Mouse (Mus musculus) mouse embryonic stem cell (cell line): ENCODE measurements around the gene Gpc6.

Experiments used
- in situ Hi-C, 2 experiments: fragments of 300-500 bp; cut with MboI; formaldehyde crosslinking; loops; 1 replicate in 1 of 2; 3 replicates in 1 of 2; pipeline ENCODE4 v1.14.3; 2019 to 2020; ENCODE audit warnings: low sequenced_read_pairs in 2 of 2, low pct_unique_long_range_greater_than_20kb in 1 of 2, mixed read lengths in 1 of 2; ENCODE audit not compliant: unreplicated experiment in 1 of 2

Gpc6 gene

DNA sequence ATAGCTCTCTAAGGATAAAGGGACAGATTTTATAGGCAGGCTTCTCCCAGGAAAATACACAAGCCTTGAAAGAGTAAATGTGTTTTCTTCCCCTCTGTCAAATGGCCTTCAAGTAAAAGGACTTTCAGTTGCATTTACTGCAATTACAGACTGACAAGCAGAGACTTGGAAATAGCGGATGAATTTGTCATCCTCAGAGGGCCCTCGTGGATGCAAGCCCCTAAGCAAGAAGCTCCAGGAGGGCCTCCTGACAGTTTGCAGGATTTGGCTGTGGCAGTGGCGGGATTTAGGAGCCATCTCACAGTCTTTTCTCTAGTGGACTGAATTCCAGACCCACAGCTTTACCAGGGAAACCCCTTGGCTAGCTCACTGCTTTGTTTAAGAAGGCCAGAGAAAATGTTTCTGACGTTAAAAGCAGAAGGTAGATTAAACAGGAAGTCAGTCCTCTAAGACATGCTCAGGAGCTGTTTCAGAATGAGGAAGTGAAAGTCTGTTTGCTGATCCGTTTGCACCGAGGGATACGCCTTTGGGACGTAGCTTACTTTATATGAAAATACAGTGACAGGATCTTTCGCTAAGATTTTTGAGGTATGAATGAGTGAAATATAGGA, 700.1 kb downstream of the Gpc6 start:
- in situ Hi-C loops, result no loop called here

DNA sequence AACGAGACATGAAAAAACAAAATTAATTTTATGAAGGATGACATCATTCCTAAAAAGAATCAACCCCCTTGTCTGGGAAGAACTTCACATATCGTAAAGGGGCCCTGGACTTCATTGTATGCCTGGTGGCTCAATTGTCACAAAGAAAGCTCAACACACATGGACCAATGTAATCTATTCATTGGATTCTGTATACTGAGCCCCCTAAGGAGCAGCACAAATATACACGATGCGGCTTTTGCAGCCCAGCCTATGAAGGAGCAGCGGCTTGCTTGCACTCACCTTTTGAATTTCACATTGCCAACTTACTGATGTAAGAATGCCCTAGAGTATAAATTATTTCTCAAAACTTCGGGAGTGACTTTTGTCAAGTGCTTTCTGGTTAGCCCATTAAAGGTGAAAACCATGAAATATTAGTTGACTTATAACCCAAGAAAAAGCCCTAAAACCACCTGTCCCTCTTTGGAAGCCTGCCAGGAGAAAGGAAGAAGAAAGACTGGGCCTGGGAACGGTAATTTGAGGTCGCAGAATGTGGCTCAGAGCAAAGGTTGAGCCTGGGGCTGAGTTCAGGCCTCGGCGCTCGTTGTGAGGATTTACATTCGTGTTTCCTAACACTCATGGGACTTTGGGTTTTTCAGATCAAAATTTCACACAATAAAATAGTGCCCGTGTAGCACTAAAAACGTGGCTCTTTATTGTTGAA, 709.3 kb downstream of the Gpc6 start:
- in situ Hi-C loops, result no loop called here

DNA sequence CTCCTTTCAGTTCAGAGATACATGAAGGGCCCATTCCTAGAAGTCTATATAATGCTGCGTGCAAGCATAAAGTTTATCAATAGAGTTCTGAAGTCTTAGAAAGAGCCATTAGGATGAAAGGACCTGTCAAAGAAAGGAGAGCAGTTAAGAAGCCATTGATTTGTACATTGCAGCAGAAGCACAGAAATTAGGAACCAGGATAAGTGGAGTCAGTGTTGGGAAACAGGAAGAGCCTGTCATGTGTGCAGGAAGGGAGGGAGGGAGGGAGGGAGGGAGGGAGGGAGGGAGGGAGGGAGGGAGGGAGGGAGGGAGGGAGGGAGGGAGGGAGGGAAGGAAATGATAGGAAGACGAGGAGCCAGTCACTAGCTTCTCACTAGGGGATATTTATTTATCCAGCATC, 716.7 kb downstream of the Gpc6 start:
- in situ Hi-C loops, result no loop called here

DNA sequence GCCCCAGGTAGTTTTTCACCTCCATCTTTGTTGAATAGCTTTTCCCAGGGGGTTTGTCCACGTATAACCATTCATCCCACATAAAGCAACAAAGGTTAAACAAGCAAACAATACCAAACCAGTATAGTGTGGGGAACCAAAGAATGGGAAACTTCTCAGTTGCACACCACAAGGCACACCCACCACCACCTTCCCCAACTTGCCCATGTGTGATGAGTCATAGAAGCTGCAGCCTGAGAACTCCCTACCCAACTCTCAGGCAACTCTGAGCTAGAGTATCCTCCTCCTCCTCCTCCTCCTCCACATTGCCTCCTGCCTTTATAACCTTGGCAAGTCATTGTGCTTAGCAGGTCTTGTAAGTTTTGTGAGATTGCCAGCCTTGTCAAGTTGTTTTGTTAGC, 718.0 kb downstream of the Gpc6 start:
- in situ Hi-C loops, result no loop called here

DNA sequence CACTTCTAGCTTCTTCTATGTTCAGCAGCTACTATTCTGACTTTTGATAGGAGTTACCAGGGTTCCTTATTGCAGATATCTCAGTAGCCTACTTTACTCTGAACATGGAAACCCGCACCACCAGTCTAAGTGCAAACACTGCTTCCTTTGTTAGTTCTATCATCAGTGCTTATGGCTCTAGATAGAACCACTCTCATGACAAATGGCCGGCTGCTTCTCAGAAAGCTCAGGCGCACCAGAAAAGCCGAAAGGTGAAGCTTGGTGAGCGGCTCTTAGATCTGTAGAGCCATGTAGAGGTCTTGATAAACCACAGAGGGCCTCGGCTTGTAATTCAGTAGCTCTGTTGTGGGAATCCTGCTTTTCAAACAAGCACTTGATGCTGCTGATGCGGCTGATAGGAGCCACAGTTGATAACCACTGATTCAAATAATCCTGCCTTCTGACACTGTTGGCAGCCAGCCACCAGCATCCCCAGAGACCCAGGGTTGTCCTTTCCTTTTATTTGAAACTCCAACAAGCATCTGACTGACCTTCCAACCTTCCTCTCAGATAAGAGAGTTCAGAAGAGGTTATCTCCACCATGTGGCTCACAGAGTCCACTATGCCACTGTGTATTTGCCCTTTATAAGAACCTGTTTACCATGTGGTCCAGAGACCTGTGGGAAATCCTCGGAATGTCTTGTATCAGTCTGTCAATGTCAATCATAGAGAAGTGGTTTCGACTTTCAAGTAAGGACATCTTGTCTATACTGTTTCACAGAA, 723.3 kb downstream of the Gpc6 start:
- in situ Hi-C loops, result no loop called here

DNA sequence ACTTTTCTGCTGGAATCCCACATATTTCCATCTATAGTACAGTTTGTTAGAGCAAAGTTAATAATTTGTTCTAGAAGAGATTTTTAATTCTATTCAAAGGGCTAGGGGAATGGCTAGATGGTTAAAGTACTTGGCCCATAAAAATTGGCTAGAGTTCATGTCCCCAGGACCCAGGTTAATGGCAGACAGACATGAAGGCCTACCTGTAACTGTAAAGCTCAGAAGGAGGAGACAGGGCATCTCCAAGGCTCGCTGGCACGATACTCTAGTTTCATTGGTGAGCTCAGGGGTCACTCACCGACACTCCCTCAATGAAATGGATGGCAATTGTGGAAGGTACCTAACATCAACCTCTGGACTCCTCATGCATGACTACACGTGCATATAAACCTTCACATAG, 725.0 kb downstream of the Gpc6 start:
- in situ Hi-C loops, result no loop called here

DNA sequence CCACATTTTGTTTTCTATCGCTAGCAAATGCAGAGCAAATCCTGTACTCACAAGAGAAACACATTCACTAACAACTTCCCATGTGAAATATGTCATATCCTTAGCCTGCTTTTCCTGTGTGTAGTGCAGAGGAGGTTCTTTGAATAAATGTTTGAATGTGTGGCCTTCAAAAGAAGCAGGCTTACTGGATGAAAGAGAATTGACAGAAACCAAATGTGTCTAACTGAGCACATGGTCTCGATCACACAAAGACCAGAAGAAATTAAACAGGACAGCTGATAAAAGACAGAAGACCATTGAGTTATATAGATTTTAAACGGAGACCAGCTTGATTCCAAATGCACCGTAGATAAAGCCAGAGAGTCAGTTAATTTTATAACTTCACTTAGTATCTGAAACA, 726.2 kb downstream of the Gpc6 start:
- in situ Hi-C loops, result no loop called here

DNA sequence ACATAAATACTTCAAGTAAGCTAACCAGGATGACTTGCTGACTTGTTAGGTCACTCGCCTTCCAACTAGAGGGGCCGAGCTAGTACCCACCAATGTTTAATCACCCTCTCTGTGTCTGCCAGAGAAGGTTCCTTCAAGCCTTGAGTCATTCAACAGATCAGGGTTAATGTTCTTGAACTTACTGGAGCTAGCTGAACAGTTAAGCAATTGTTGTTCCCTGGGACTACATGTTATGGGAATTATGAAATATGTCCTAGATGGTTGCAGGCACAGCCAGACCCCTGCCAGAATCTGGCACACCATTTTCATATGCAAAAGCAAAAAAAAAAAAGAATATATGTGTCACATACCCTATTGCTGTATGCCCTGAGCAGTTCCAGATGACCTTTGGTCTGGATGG, 726.8 kb downstream of the Gpc6 start:
- in situ Hi-C loops, result no loop called here

DNA sequence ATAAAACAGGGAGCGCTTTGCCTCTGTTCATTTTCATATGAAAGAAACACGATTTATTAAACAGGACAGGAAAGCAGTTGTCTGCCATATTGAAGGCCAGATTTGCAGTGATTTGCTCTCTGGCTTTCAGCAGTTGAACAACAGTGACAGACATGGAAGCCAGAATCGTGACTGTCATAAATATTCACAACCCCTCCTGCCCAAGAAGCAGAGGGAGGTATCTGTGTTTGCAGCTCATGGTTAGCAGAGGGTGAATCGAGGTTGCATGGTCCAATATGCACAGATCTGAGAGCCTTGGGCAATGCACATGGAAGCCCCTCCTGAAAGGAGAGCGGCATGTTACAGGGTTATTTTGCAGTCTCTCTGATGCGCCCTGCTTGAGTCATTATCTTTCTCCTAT, 730.3 kb downstream of the Gpc6 start:
- in situ Hi-C loops, result no loop called here

DNA sequence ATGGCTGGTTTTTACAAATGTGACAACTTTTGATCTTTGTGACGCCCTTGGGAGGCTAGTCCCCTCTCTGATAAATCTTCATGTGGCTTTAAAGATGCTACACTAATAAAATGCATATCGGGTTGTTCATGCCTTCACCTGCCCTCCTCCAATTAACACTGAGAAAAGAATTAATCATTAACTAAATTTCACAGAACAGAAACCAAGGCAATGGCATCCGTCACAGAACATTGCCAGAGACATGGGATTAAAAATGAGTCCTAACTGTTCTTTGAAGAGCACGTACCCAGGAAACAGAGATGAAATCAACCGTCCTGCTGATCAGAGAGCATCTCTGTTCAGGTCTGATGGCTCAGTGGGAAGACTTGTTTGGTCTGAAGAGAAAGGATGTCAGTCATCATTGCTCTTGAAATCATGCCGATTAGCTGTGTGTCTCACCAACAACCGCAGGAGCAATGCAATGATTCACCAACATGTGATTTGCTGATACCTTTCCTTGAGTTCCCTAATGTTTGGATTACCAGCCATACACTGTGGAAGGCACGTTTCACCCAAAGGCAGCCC, 734.2 kb downstream of the Gpc6 start:
- in situ Hi-C loops, result no loop called here

DNA sequence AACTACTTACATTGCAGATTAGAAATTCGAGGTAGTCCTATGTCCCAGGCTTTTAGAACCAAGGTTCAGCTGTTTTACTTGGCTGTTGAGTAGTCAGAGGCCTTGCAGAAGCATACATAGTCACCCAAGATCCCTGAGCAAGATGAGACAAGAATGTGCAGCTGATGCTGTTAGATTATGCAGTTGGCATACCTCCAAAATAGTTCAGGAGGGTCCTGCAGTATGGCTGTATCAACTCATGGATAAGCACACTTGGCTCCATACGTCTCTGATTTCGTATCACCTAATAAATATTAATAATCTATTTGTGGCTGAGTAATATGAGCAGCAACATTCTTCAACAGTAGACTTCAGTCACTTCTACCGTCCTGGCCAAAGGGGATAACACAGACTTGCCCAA, 737.1 kb downstream of the Gpc6 start:
- in situ Hi-C loops, result no loop called here

DNA sequence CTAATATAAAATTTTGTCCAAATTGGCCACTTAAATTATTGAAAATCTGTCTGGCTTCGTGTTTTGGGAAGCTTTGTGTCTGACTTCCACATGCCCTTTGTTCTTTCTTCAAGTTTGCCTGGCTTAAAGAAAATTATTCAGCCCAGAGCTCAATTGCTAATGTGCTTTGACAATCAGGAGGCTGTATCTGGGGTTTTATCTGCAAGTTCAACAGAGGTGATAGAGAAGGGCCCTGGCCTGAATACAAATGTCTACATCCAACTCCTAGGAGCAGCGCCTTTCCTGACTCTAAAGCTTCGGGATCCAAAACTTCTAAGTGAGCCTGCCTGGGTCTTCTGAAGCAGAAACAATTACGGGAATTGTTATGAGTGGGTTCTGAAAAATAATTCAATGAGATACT, 739.7 kb downstream of the Gpc6 start:
- in situ Hi-C loops, result no loop called here

DNA sequence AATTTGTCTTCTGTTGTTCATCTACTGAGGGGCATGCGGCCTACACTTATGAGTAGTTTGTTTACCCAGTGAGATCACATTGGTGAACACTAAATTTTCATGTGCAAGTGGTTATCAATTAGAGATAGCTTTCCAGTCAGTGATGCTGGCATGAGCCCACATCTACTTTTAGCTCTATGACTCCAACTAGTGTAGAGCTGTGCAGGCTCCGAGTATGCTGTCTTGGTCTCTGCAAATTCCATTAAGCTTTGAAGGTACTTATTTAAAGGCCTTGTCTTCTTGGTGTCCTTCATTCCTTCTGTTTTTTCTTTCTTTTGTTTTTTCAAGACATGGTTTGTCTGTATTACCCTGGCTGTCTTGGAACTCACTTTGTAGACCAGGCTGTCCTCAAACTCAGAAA, 741.0 kb downstream of the Gpc6 start:
- in situ Hi-C loops, result no loop called here

DNA sequence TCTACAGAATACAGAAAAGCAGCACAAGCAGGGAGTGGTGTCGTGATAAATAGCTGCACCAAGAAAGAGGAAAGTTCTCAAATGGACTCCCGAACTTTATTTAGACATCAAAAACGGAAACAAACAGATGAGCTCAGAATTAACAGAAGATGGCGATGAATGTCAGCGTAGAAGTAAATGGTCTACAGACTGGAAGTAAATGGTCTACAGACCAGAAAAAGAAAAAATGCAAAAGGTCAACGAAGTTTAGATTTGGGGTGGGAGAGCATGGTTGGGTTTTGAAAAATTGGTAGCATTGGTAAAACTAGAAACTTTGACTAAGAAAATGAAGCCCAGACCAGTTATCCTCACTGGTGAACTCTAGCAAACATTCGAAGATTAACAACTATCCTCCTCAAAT, 748.4 kb downstream of the Gpc6 start:
- in situ Hi-C loops, result no loop called here

DNA sequence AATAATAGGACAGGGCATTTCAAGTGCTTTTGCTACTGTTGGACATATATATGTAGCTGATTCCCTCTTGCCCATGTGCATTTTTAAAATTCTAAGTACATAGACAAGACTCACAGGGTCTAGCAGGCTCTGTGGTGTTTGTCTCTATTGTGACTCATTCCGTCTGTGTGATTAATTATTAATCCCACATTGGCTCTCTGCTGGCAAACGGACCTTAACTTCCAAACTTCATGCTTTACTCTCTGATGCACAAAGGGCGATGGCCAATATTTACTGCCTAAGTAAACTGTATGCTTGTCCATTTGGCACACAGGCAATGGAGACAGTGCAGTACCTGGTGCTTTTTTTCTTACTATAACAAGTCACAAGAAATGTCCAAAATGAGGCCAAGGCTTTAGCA, 749.4 kb downstream of the Gpc6 start:
- in situ Hi-C loops, result no loop called here

DNA sequence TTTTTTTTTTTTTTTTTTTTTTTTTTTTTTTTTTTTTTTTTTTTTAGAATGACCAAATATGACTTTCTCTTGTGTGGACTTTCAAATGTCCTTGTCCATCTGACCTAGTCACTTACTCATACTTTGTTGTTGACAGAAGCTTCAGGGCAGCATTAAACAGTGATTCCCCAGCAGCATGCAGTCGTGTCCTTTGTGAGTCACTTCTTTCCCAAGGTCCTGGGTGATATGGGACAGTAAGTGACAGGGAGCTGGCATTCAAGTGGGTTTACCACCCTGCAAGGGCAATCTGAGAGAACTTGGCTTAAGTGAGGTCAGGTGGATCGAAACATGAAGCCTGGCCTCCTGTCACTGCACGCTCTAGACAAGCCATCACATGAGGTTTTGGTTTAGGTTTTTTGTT, 754.8 kb downstream of the Gpc6 start:
- in situ Hi-C loops, result no loop called here

DNA sequence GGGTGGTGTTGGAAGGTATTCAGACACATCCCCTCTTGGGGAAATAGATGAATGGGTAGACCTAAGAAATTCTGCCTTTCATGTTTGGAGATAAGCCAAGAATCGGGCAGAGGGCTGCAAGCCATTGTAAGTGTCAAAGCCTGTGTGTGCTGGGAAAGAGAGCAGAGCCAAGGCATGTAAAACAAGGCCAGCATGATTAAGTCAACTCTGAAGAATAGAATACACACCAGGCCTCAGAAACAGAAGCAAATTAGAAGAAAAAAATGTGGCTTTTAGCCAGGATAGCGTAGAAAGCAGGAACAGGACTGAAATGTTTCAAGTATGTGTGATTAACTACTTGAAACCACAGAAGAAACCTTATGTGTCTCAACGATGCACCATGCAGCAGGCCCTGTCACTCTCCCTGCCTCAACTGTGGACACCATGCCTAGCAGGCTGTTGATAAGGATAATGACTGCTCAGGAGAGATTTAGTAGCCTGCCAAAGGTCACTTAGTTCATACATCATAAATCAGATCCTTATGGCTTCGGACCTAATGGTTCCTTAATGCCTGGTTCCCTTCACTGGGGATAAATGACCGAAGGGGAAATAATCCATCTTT, 756.3 kb downstream of the Gpc6 start:
- in situ Hi-C loops, result no loop called here

DNA sequence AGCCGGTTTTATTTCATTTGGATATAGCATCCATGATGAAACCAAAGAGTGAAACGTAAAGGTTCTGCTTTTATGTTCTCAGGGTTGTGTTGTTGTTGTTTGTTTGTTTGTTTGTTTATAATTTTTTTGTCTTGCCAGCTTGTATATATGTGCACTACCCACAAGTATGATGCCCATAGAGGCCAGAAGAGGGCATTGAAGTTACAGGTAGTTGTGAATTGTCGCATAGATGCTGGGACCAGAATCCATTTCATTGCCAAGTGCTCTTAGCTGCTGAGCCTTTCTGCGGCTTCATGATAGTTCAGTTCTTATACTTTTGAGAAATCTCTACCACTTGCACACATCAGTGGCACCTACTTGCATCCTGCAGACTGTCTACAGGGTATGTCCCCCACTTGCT, 758.0 kb downstream of the Gpc6 start:
- in situ Hi-C loops, result no loop called here

DNA sequence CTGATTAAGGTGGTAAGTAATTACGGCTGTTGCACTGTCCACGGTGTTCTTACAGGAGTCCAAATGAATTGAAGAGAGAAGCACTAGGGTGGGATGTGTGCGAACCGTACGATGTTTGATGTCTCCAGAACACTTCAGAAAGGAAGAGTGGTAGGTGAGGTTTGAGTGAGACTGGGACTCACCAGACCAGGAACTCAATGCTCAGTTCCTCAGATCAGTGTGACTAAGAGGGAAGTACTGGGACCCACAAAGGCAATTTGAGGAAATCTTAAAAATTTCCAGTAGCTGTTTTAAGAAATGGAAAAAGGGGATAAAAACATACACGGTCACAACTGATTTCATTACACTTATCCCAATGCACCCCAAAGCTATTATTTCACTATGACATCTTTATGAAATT, 764.7 kb downstream of the Gpc6 start:
- in situ Hi-C loops, result no loop called here
